Mouse (Mus musculus) heart, postnatal 0 days (tissue): Measurements from ENCODE around the gene Fndc7. TPM values are rescaled to one million over a fixed set of nuclear protein-coding genes. Genes with fewer than 3 reads are reported as not detected.
A peak's percentile ranks its signal among the peaks of the same experiment; 100 is the strongest.

ENCODE experiments used
- ATAC-seq: fragments of 200-750 bp; cut with Nextera tagmentation; 2 replicates; pipeline ENCODE4 v1.8.0; 2017; ENCODE audit warnings: low read depth, moderate number of reproducible peaks, moderate library complexity; ENCODE audit not compliant: insufficient read depth
- DNase-seq: peaks from one replicate; pipeline ENCODE4 v3.0.0-alpha.2; 2016; ENCODE audit warnings: low spot score
- H3K27ac ChIP-seq: fragments of 300-500 bp; sonication (generic); 2 replicates; pipeline ENCODE4 v1.5.1; 2014; ENCODE audit warnings: low read depth, mild to moderate bottlenecking
- H3K27me3 ChIP-seq: fragments of 300-500 bp; sonication (generic); 2 replicates; pipeline ENCODE4 v1.6.1; 2014; ENCODE audit warnings: low read length, mixed read lengths; ENCODE audit not compliant: control insufficient read depth, insufficient read depth
- H3K36me3 ChIP-seq: fragments of 300-500 bp; sonication (generic); replicated peaks from 2 replicates; pipeline ENCODE4 v1.6.1; 2014; ENCODE audit warnings: low read length, mixed read lengths; ENCODE audit not compliant: control insufficient read depth, insufficient read depth
- H3K4me1 ChIP-seq: fragments of 300-500 bp; sonication (generic); 2 replicates; pipeline ENCODE4 v1.6.1; 2014; ENCODE audit warnings: antibody characterized with exemption; ENCODE audit not compliant: control insufficient read depth, insufficient read depth
- H3K4me2 ChIP-seq: fragments of 300-500 bp; sonication (generic); 2 replicates; pipeline ENCODE4 v1.6.1; 2014; ENCODE audit warnings: low read depth, mild to moderate bottlenecking, low read length, moderate library complexity
- H3K4me3 ChIP-seq: fragments of 300-500 bp; sonication (generic); 2 replicates; pipeline ENCODE4 v1.5.1; 2014; ENCODE audit warnings: low read depth, low read length
- H3K9ac ChIP-seq: fragments of 300-500 bp; sonication (generic); replicated peaks from 2 replicates; pipeline ENCODE4 v1.6.1; 2014; ENCODE audit warnings: low read depth, low read length, mixed read lengths
- H3K9me3 ChIP-seq: fragments of 300-500 bp; sonication (generic); replicated peaks from 2 replicates; pipeline ENCODE4 v1.6.1; 2016; ENCODE audit warnings: low read length; ENCODE audit not compliant: control insufficient read depth
- CTCF ChIP-seq: IDR thresholded peaks from 2 replicates; pipeline ENCODE4 v1.5.1; 2016; ENCODE audit warnings: antibody characterized with exemption, control low read depth, low read depth
- EP300 ChIP-seq: IDR thresholded peaks from 2 replicates; pipeline ENCODE4 v1.6.1; 2016; ENCODE audit warnings: antibody characterized with exemption, low read depth
- WGBS: fragments of 180-500 bp; shearing (Covaris S2); extraction: QIAGEN DNeasy Blood & Tissue Kit; methylation state at CpG from one replicate; pipeline ENCODE4 v1.1.7; 2014; 5-methylcytosine and 5-hydroxymethylcytosine counted together
- polyA plus RNA-seq: library from polyadenylated mRNA; unstranded; fragments of >200 nt; fragmentation: Nextera tagmentation; extraction: Ambion mirVana; gene quantifications from 2 replicates; pipeline ENCODE4 v1.2.1, GENCODE M21; 2015
- total RNA-seq: library from RNA; depleted of rRNA; stranded (reverse); fragments of >200 nt; gene quantifications from 2 replicates; pipeline ENCODE4 v1.2.3, GENCODE M21; 2014; ENCODE audit warnings: low replicate concordance

Gene Fndc7
- total and polyA plus RNA-seq, 2 experiments from 2014 or later, result not detected

GRCm38 (mm10) chr3:108880544-108881507, 9.0 kb downstream of the Fndc7 start:
- WGBS, result 26% methylated on average over 28 of the region's 28 CpGs
- H3K9ac ChIP-seq, result no peak overlapping the region
- peak overlapping the region; percentile 14 for H3K4me2 ChIP-seq
- ATAC-seq, result peak; percentile 86
- H3K27me3 ChIP-seq, result no peaks in the 10 kb centered on the region
- DNase-seq, result peak; percentile 79
- H3K27ac ChIP-seq, result peak overlapping the region; percentile 81
- H3K36me3 ChIP-seq, result no peaks in the 10 kb centered on the region
- H3K9me3 ChIP-seq, result no peaks in the 10 kb centered on the region
- TF ChIP-seq CTCF (no peak), EP300 (no peak)
- H3K4me3 ChIP-seq, result no peak overlapping the region
- H3K4me1 ChIP-seq, result peaks cover 31% of the 10 kb centered on the region

DNA sequence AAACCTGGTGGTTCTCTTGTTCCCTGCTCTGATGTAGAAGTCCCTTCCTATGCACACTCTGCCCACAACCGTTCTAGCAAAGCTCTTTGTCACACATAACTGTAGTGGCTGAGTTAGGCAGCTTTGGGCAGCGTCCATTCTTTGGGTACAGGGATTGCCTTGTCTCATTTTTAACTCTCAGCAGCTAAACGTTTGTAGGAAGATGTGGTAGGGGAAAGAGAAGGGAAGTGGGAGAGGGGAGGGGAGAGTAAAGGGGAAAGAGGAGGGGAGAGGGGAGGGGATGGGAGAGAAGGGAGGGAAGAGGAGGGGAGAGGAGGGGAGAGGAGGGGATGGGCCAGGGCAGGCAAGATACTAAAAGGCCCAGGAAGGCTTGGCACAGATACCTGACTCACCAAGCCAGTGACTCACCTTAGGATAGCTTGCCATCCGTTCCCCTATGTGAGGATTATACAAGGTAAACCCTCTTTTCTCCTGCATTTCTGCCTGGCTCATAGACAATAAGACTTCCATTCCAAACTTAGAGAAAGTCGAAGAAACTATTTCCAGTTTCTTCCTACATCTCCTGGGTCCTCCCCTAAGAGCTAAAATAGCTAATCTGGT, 9.9 kb downstream of the Fndc7 start:
- H3K36me3 ChIP-seq, result no peaks in the 10 kb centered on the region
- 45% methylated on average over 5 of the region's 5 CpGs for WGBS
- H3K27ac ChIP-seq, result no peak overlapping the region
- H3K4me3 ChIP-seq, result no peak overlapping the region
- TF ChIP-seq EP300, result no peak
- TF ChIP-seq CTCF, result no peak
- H3K4me1 ChIP-seq, result peaks cover 24% of the 10 kb centered on the region
- no peak overlapping the region for H3K9ac ChIP-seq
- ATAC-seq, result no peak
- H3K4me2 ChIP-seq, result no peak overlapping the region
- no peaks in the 10 kb centered on the region for H3K27me3 ChIP-seq
- no peak for DNase-seq
- H3K9me3 ChIP-seq, result no peaks in the 10 kb centered on the region

- no peak for ATAC-seq
Measured at GRCm38 (mm10) chr3:108879129-108879528, 10.7 kb downstream of the Fndc7 start.

GRCm38 (mm10) chr3:108870631-108871030, 19.2 kb downstream of the Fndc7 start:
- Histone ChIP-seq H3K9me3 (no peaks in the 10 kb centered on the region), H3K27me3 (no peaks in the 10 kb centered on the region), H3K4me3 (no peak overlapping the region), H3K4me2 (no peak overlapping the region), H3K36me3 (no peaks in the 10 kb centered on the region), H3K27ac (no peak overlapping the region), H3K9ac (no peak overlapping the region), H3K4me1 (no peaks in the 10 kb centered on the region)
- DNase-seq (no peak), ATAC-seq (no peak)
- no peak for TF ChIP-seq EP300
- no peak for TF ChIP-seq CTCF
- WGBS, result 78% methylated on average over 6 of the region's 6 CpGs

More at GRCm38 (mm10) chr3:108879129-108879528, 10.7 kb downstream of the Fndc7 start:
- TF ChIP-seq EP300, result no peak
- TF ChIP-seq CTCF, result no peak
- 18% methylated on average over 2 of the region's 2 CpGs for WGBS
- H3K9ac ChIP-seq, result no peak overlapping the region
- no peaks in the 10 kb centered on the region for H3K9me3 ChIP-seq
- H3K4me2 ChIP-seq, result no peak overlapping the region
- no peak overlapping the region for H3K4me3 ChIP-seq
- no peaks in the 10 kb centered on the region for H3K27me3 ChIP-seq
- H3K27ac ChIP-seq, result no peak overlapping the region
- peaks cover 24% of the 10 kb centered on the region for H3K4me1 ChIP-seq
- no peak for DNase-seq
- no peaks in the 10 kb centered on the region for H3K36me3 ChIP-seq

DNA sequence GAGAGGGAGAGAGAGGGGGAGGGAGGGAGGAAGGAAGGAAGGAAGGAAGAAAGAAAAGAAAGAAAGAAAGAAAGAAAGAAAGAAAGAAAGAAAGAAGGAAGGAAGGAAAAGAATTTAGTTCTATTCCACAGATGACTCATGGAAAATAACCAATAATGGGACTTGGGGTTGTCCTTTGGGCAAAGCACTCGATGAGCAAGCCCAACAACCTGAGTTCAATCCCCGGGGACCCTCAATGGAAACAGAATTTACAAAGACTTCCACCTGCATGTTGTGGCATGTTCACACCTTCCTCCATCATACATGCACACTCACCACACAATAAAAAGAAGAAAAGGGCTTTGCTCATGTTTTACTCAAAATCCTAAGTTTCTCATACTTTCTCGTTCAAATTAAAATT, 22.4 kb downstream of the Fndc7 start:
- Histone ChIP-seq H3K27me3 (no peaks in the 10 kb centered on the region), H3K4me3 (no peak overlapping the region), H3K4me1 (peaks cover 7% of the 10 kb centered on the region; the same call in 1 of the 2 replicates), H3K27ac (no peak overlapping the region), H3K9ac (no peak overlapping the region), H3K9me3 (no peaks in the 10 kb centered on the region), H3K4me2 (no peak overlapping the region), H3K36me3 (no peaks in the 10 kb centered on the region)
- DNase-seq (no peak), ATAC-seq (no peak)
- TF ChIP-seq CTCF (no peak), EP300 (no peak)
- 81% methylated on average over 3 of the region's 3 CpGs for whole genome bisulfite sequencing
